Mouse (Mus musculus) retina, postnatal 1 day (tissue): ENCODE data around the gene Cdk12.
"Not testable (repeated sequence)": the region's sequence is repeated elsewhere in the genome, so short reads cannot be mapped to it uniquely, and the experiment has no call there.

Source experiments
- DNase-seq: peaks from one replicate; pipeline ENCODE4 v3.0.0-alpha.2; 2012

Gene Cdk12

GRCm38 (mm10) chr11:98202641-98203350 lies at the start of gene Cdk12:
Cdk12 (plus strand) TSS chr11:98203059.
- DNase-seq = peak; percentile 99

GRCm38 (mm10) chr11:98155094-98155493 lies 47.8 kb upstream of the Cdk12 start:
- no peak for DNase-seq

- DNase-seq = no peak
Observed at GRCm38 (mm10) chr11:98168400-98168799, 34.5 kb upstream of the Cdk12 start.

GRCm38 (mm10) chr11:98182149-98182548 lies 20.7 kb upstream of the Cdk12 start:
- DNase-seq = not testable (repeated sequence)

GRCm38 (mm10) chr11:98187640-98188395 lies 15.0 kb upstream of the Cdk12 start:
- DNase-seq = no peak

- no peak for DNase-seq
Observed at GRCm38 (mm10) chr11:98190820-98191219, 12.0 kb upstream of the Cdk12 start.

- DNase-seq = peak; percentile 98
Observed at GRCm38 (mm10) chr11:98192901-98193805, 9.7 kb upstream of the Cdk12 start, which contains the start of gene Med1. Med1 (minus strand) TSS chr11:98193293.

GRCm38 (mm10) chr11:98201791-98202640 lies 843 bp upstream of the Cdk12 start:
- peak; percentile 36 for DNase-seq

- DNase-seq = no peak
Observed at GRCm38 (mm10) chr11:98203351-98203911, 572 bp downstream of the Cdk12 start.

GRCm38 (mm10) chr11:98203931-98204421 lies 1.1 kb downstream of the Cdk12 start:
- peak; percentile 24 for DNase-seq

- no peak for DNase-seq
Observed at GRCm38 (mm10) chr11:98205463-98205862, 2.6 kb downstream of the Cdk12 start.

GRCm38 (mm10) chr11:98206281-98206680 lies 3.4 kb downstream of the Cdk12 start:
- not testable (repeated sequence) for DNase-seq

- DNase-seq = not testable (repeated sequence)
Observed at GRCm38 (mm10) chr11:98209661-98210060, 6.8 kb downstream of the Cdk12 start.

- DNase-seq = no peak
Observed at GRCm38 (mm10) chr11:98213311-98213710, 10.5 kb downstream of the Cdk12 start.

GRCm38 (mm10) chr11:98226349-98226748 lies 23.5 kb downstream of the Cdk12 start:
- no peak for DNase-seq

- DNase-seq = no peak
Observed at GRCm38 (mm10) chr11:98238416-98238815, 35.6 kb downstream of the Cdk12 start.

GRCm38 (mm10) chr11:98238995-98239394 lies 36.1 kb downstream of the Cdk12 start:
- no peak for DNase-seq

GRCm38 (mm10) chr11:98242910-98243309 lies 40.1 kb downstream of the Cdk12 start:
- DNase-seq = not testable (repeated sequence)

- DNase-seq = no peak
Observed at GRCm38 (mm10) chr11:98244415-98244814, 41.6 kb downstream of the Cdk12 start.

GRCm38 (mm10) chr11:98247325-98247724 lies 44.5 kb downstream of the Cdk12 start:
- DNase-seq = no peak

GRCm38 (mm10) chr11:98253807-98254206 lies 50.9 kb downstream of the Cdk12 start:
- DNase-seq = no peak
